Mouse (Mus musculus) myocyte (in vitro differentiated cells): ENCODE measurements around the gene Sh3glb2.

Experiments
- CEBPB ChIP-seq: IDR thresholded peaks from 2 replicates; pipeline ENCODE4 v1.6.1; 2011; ENCODE audit warnings: mild to moderate bottlenecking, moderate library complexity; ENCODE audit not compliant: poor library complexity, insufficient read depth, severe bottlenecking
- E2F4 ChIP-seq: IDR thresholded peaks from one replicate; pipeline ENCODE4 v1.6.1; 2011; ENCODE audit warnings: mild to moderate bottlenecking, control low read depth, moderate library complexity; ENCODE audit not compliant: insufficient read depth
- MAX ChIP-seq: IDR thresholded peaks from one replicate; pipeline ENCODE4 v1.6.1; 2011; ENCODE audit warnings: low read depth, mild to moderate bottlenecking, control low read depth
- MYOD1 ChIP-seq, 3 experiments: IDR thresholded peaks; one replicate each; pipeline ENCODE4 v1.6.1; 2011; ENCODE audit warnings: control low read depth in 2 of 3, low read depth in 2 of 3, mild to moderate bottlenecking in 2 of 3, moderate library complexity in 1 of 3; ENCODE audit not compliant: insufficient read length in 2 of 3, control insufficient read depth in 1 of 3
- MYOG ChIP-seq, 3 experiments: IDR thresholded peaks; one replicate each; pipeline ENCODE4 v1.6.1; 2011; ENCODE audit warnings: control low read depth in 2 of 3, low read depth in 2 of 3, mild to moderate bottlenecking in 2 of 3; ENCODE audit not compliant: insufficient read length in 2 of 3, control insufficient read depth in 1 of 3, insufficient read depth in 1 of 3
- POLR2A ChIP-seq: IDR thresholded peaks from one replicate; pipeline ENCODE4 v1.6.1; 2011; ENCODE audit warnings: low read depth, mild to moderate bottlenecking, control low read depth, moderate library complexity; ENCODE audit not compliant: insufficient read length
- POLR2AphosphoS2 ChIP-seq: IDR thresholded peaks from one replicate; pipeline ENCODE4 v1.6.1; 2011; ENCODE audit warnings: low read depth, control low read depth; ENCODE audit not compliant: insufficient read length
- REST ChIP-seq: IDR thresholded peaks from one replicate; pipeline ENCODE4 v1.6.1; 2011; ENCODE audit warnings: mild to moderate bottlenecking, control low read depth, moderate library complexity; ENCODE audit not compliant: insufficient read depth, insufficient read length
- TCF12 ChIP-seq: IDR thresholded peaks from one replicate; pipeline ENCODE4 v1.6.1; 2011; ENCODE audit warnings: mild to moderate bottlenecking, control low read depth; ENCODE audit not compliant: poor library complexity, insufficient read depth, severe bottlenecking
- TCF3 ChIP-seq: IDR thresholded peaks from one replicate; pipeline ENCODE4 v1.6.1; 2011; ENCODE audit warnings: low read depth, control low read depth; ENCODE audit not compliant: insufficient read length
- USF1 ChIP-seq: IDR thresholded peaks from one replicate; pipeline ENCODE4 v1.6.1; 2011; ENCODE audit warnings: low read depth, mild to moderate bottlenecking, control low read depth, moderate library complexity

- TF ChIP-seq USF1 (no peak), MAX (no peak), MYOD1 (IDR thresholded peaks at IDR 0.05; ENCODE audit: control insufficient read depth in 1 of 3, insufficient read length in 2 of 3, low read depth in 2 of 3) (no peak), POLR2A (no peak), POLR2AphosphoS2 (peak; percentile 40), TCF12 (no peak), CEBPB (no peak), MYOG (IDR thresholded peaks at IDR 0.05; ENCODE audit: control insufficient read depth in 1 of 3, insufficient read depth in 1 of 3, insufficient read length in 2 of 3, low read depth in 2 of 3) (no peak), E2F4 (no peak), REST (no peak), TCF3 (no peak)
These were observed 15.5 kb downstream of the Sh3glb2 start for GRCm38 (mm10) chr2:30343601-30344137.
